Mouse (Mus musculus): ENCODE measurements at regions not wholly inside any gene's neighbourhood (a gene's known extent, or its start where the extent isn't known, plus 50 kb on each side); places are given as distances from the start of the nearest gene placed in this dataset.

- H3K27me3 ChIP-seq (ENCODE audit: control insufficient read depth, insufficient read depth, low read length), result no peaks in the 10 kb centered on the region
- no peak for DNase-seq (ENCODE audit: extremely low read depth, low read depth, low spot score)
- 42% methylated on average over 14 of the region's 14 CpGs for WGBS
- H3K27ac ChIP-seq (replicated peaks; ENCODE audit: insufficient read depth, low read depth, low read length), result no peak overlapping the region
- no peaks in the 10 kb centered on the region for H3K79me2 ChIP-seq (ENCODE audit: control insufficient read depth, insufficient read depth, low read length)
- H3K4me3 ChIP-seq (ENCODE audit: insufficient read depth, low read depth, low read length), result no peak overlapping the region
- H3K36me3 ChIP-seq (ENCODE audit: control insufficient read depth, insufficient read depth, low read length), result no peaks in the 10 kb centered on the region
- no peaks in the 10 kb centered on the region for H3K4me1 ChIP-seq (ENCODE audit: control insufficient read depth, insufficient read depth, low read length)
- TF ChIP-seq POLR2A (IDR thresholded peaks at IDR 0.05; ENCODE audit: extremely low read depth, insufficient read depth, low read length) (no peak), CTCF (IDR thresholded peaks at IDR 0.05; ENCODE audit: low read depth, low read length) (no peak)
- H3K9ac ChIP-seq (ENCODE audit: low read depth, low read length), result no peak overlapping the region
These were observed 789.1 kb downstream of the Robo1 start for GRCm38 (mm10) chr16:73097176-73097575.

- H3K27ac ChIP-seq (replicated peaks; ENCODE audit: insufficient read depth, low read depth, low read length), result no peak overlapping the region
- no peaks in the 10 kb centered on the region for H3K36me3 ChIP-seq (ENCODE audit: control insufficient read depth, insufficient read depth, low read length)
- 20% methylated on average over 8 of the region's 8 CpGs for WGBS
- no peaks in the 10 kb centered on the region for H3K4me1 ChIP-seq (ENCODE audit: control insufficient read depth, insufficient read depth, low read length)
- no peak overlapping the region for H3K4me3 ChIP-seq (ENCODE audit: insufficient read depth, low read depth, low read length)
- no peaks in the 10 kb centered on the region for H3K79me2 ChIP-seq (ENCODE audit: control insufficient read depth, insufficient read depth, low read length)
- TF ChIP-seq POLR2A (IDR thresholded peaks at IDR 0.05; ENCODE audit: extremely low read depth, insufficient read depth, low read length) (no peak), CTCF (IDR thresholded peaks at IDR 0.05; ENCODE audit: low read depth, low read length) (no peak)
- H3K9ac ChIP-seq (ENCODE audit: low read depth, low read length), result no peak overlapping the region
- no peaks in the 10 kb centered on the region for H3K27me3 ChIP-seq (ENCODE audit: control insufficient read depth, insufficient read depth, low read length)
- DNase-seq (ENCODE audit: extremely low read depth, low read depth, low spot score), result no peak
These were observed 788.3 kb downstream of the Robo1 start for GRCm38 (mm10) chr16:73096091-73097083.

Data from liver, adult 2 months (tissue).